Mouse (Mus musculus) lung, postnatal 14 days (tissue): ENCODE measurements at regions not wholly inside any gene's neighbourhood (a gene's known extent, or its start where the extent isn't known, plus 50 kb on each side); places are given as distances from the start of the nearest gene placed in this dataset.

ENCODE experiments used
- DNase-seq: peaks from one replicate; pipeline ENCODE4 v3.0.0; 2021

GRCm38 (mm10) chr1:159034952-159035351, 54.7 kb upstream of the Pappa2 start:
- DNase-seq = peak; percentile 7

GRCm38 (mm10) chr1:159036371-159036770, 56.1 kb upstream of the Pappa2 start:
- DNase-seq = no peak

GRCm38 (mm10) chr1:159045870-159046385, 65.6 kb upstream of the Pappa2 start:
- DNase-seq = no peak

- DNase-seq = no peak
Observed at GRCm38 (mm10) chr1:159065024-159065423, 84.7 kb upstream of the Pappa2 start.

- no peak for DNase-seq
Observed at GRCm38 (mm10) chr1:159099205-159099604, 118.9 kb upstream of the Pappa2 start.

GRCm38 (mm10) chr1:159122201-159122600, 109.9 kb upstream of the Cop1 start:
- DNase-seq = no peak

GRCm38 (mm10) chr1:159124874-159125273, 107.2 kb upstream of the Cop1 start:
- DNase-seq = no peak

- peak; percentile 82 for DNase-seq
Observed at GRCm38 (mm10) chr1:159135301-159135700, 96.8 kb upstream of the Cop1 start.

GRCm38 (mm10) chr1:159147788-159148497, 84.2 kb upstream of the Cop1 start:
- no peak for DNase-seq

GRCm38 (mm10) chr1:159148498-159149187, 83.5 kb upstream of the Cop1 start:
- no peak for DNase-seq

- DNase-seq = no peak
Observed at GRCm38 (mm10) chr1:159149207-159149606, 82.9 kb upstream of the Cop1 start.

GRCm38 (mm10) chr1:159149721-159150120, 82.4 kb upstream of the Cop1 start:
- DNase-seq = no peak

- DNase-seq = no peak
Observed at GRCm38 (mm10) chr1:159150351-159150750, 81.8 kb upstream of the Cop1 start.

GRCm38 (mm10) chr1:159156428-159156827, 75.7 kb upstream of the Cop1 start:
- no peak for DNase-seq

GRCm38 (mm10) chr1:159160035-159160960, 71.8 kb upstream of the Cop1 start:
- no peak for DNase-seq

GRCm38 (mm10) chr1:159163113-159163885, 68.8 kb upstream of the Cop1 start:
- DNase-seq = peak; percentile 58

GRCm38 (mm10) chr1:159182031-159182430, 50.1 kb upstream of the Cop1 start:
- no peak for DNase-seq
